Mouse (Mus musculus) forebrain, embryonic 10.5 days (tissue): Measurements from ENCODE around the gene Cntn5. TPM values are rescaled to one million over a fixed set of nuclear protein-coding genes. Genes with fewer than 3 reads are reported as not detected.
"Not testable (repeated sequence)": the region's sequence is repeated elsewhere in the genome, so short reads cannot be mapped to it uniquely, and the experiment has no call there.

Experiments
- DNase-seq: peaks from one replicate; pipeline ENCODE4 v3.0.0-alpha.2; 2017; ENCODE audit warnings: low spot score; ENCODE audit errors: extremely low spot score
- H3K27ac ChIP-seq: fragments of 300-500 bp; sonication (generic); 2 replicates; pipeline ENCODE4 v1.5.1; 2016; ENCODE audit warnings: mild to moderate bottlenecking
- H3K27me3 ChIP-seq: fragments of 300-500 bp; sonication (generic); 2 replicates; pipeline ENCODE4 v1.6.1; 2016; ENCODE audit warnings: mild to moderate bottlenecking; ENCODE audit not compliant: poor library complexity, severe bottlenecking
- H3K36me3 ChIP-seq: fragments of 300-500 bp; sonication (generic); replicated peaks from 2 replicates; pipeline ENCODE4 v1.6.1; 2016; ENCODE audit warnings: mild to moderate bottlenecking, moderate library complexity
- H3K4me1 ChIP-seq: fragments of 300-500 bp; sonication (generic); 2 replicates; pipeline ENCODE4 v1.6.1; 2016
- H3K4me3 ChIP-seq: fragments of 300-500 bp; sonication (generic); 2 replicates; pipeline ENCODE4 v1.5.1; 2016; ENCODE audit warnings: mild to moderate bottlenecking, moderate library complexity
- H3K9me3 ChIP-seq: fragments of 300-500 bp; sonication (generic); 2 replicates; pipeline ENCODE4 v1.6.1; 2016; ENCODE audit warnings: mild to moderate bottlenecking, moderate library complexity
- WGBS: fragments of 180-500 bp; shearing (Covaris S2); methylation state at CpG from one replicate; pipeline ENCODE4 v1.1.7; 2016; 5-methylcytosine and 5-hydroxymethylcytosine counted together
- polyA plus RNA-seq: library from polyadenylated mRNA; unstranded; fragments of >200 nt; fragmentation: Nextera tagmentation; extraction: Ambion mirVana; gene quantifications from 2 replicates; pipeline ENCODE4 v1.2.1, GENCODE M21; 2016

Gene Cntn5
- polyA plus RNA-seq, 1 experiment from 2014 or later, result 0.89 TPM

GRCm38 (mm10) chr9:10645045-10645830, 259.3 kb downstream of the Cntn5 start:
- 68% methylated on average over 7 of the region's 7 CpGs for WGBS
- no peak overlapping the region for H3K27ac ChIP-seq
- no peaks in the 10 kb centered on the region for H3K36me3 ChIP-seq
- H3K27me3 ChIP-seq, result no peaks in the 10 kb centered on the region
- DNase-seq, result no peak
- peaks cover 8% of the 10 kb centered on the region; the same call in 1 of the 2 replicates for H3K4me1 ChIP-seq
- no peak overlapping the region for H3K4me3 ChIP-seq
- H3K9me3 ChIP-seq, result no peaks in the 10 kb centered on the region

GRCm38 (mm10) chr9:10618036-10618435, 286.5 kb downstream of the Cntn5 start:
- H3K27me3 ChIP-seq, result no peaks in the 10 kb centered on the region
- DNase-seq, result no peak
- no peaks in the 10 kb centered on the region for H3K9me3 ChIP-seq
- H3K27ac ChIP-seq, result no peak overlapping the region
- H3K4me1 ChIP-seq, result no peaks in the 10 kb centered on the region
- H3K4me3 ChIP-seq, result no peak overlapping the region
- 91% methylated on average over 5 of the region's 5 CpGs for WGBS
- H3K36me3 ChIP-seq, result no peaks in the 10 kb centered on the region

GRCm38 (mm10) chr9:10575346-10576241, 329.0 kb downstream of the Cntn5 start:
- no peaks in the 10 kb centered on the region for H3K36me3 ChIP-seq
- no peak for DNase-seq
- H3K27me3 ChIP-seq, result no peaks in the 10 kb centered on the region
- H3K4me3 ChIP-seq, result no peak overlapping the region
- H3K4me1 ChIP-seq, result 0 out of 2 replicates have a peak, but pooled peaks cover 4% of the 10 kb centered on the region
- no peaks in the 10 kb centered on the region for H3K9me3 ChIP-seq
- H3K27ac ChIP-seq, result no peak overlapping the region
- whole genome bisulfite sequencing, result 85% methylated on average over 7 of the region's 7 CpGs

GRCm38 (mm10) chr9:10569830-10570229, 334.7 kb downstream of the Cntn5 start:
- Histone ChIP-seq H3K27ac (no peak overlapping the region), H3K36me3 (no peaks in the 10 kb centered on the region), H3K4me1 (no peaks in the 10 kb centered on the region), H3K27me3 (no peaks in the 10 kb centered on the region), H3K4me3 (no peak overlapping the region), H3K9me3 (no peaks in the 10 kb centered on the region)
- no peak for DNase-seq

- H3K27me3 ChIP-seq, H3K36me3 ChIP-seq, DNase-seq, H3K9me3 ChIP-seq, H3K27ac ChIP-seq, H3K4me1 ChIP-seq, H3K4me3 ChIP-seq: not testable (repeated sequence)
- WGBS, result 67% methylated on average over 5 of the region's 5 CpGs
These were observed 363.7 kb downstream of the Cntn5 start for GRCm38 (mm10) chr9:10540877-10541276.

- WGBS, result 86% methylated on average over 5 of the region's 5 CpGs
- no peak overlapping the region for H3K27ac ChIP-seq
- H3K9me3 ChIP-seq, result no peaks in the 10 kb centered on the region
- no peaks in the 10 kb centered on the region for H3K27me3 ChIP-seq
- no peaks in the 10 kb centered on the region for H3K36me3 ChIP-seq
- no peak for DNase-seq
- no peak overlapping the region for H3K4me3 ChIP-seq
- H3K4me1 ChIP-seq, result peaks cover 24% of the 10 kb centered on the region
These were observed 372.3 kb downstream of the Cntn5 start for GRCm38 (mm10) chr9:10532248-10532647.

- WGBS, result 93% methylated on average over 2 of the region's 2 CpGs
- Histone ChIP-seq H3K27ac (no peak overlapping the region), H3K4me3 (no peak overlapping the region), H3K4me1 (peaks cover 35% of the 10 kb centered on the region), H3K27me3 (no peaks in the 10 kb centered on the region), H3K36me3 (no peaks in the 10 kb centered on the region), H3K9me3 (no peaks in the 10 kb centered on the region)
- no peak for DNase-seq
These were observed 373.5 kb downstream of the Cntn5 start for GRCm38 (mm10) chr9:10531087-10531486.

GRCm38 (mm10) chr9:10529528-10529927, 375.0 kb downstream of the Cntn5 start:
- no peak for DNase-seq
- Histone ChIP-seq H3K9me3 (no peaks in the 10 kb centered on the region), H3K27ac (no peak overlapping the region), H3K4me1 (peaks cover 42% of the 10 kb centered on the region), H3K4me3 (no peak overlapping the region), H3K27me3 (no peaks in the 10 kb centered on the region), H3K36me3 (no peaks in the 10 kb centered on the region)
- WGBS, result 37% methylated on average over 4 of the region's 4 CpGs

- Histone ChIP-seq H3K36me3 (no peaks in the 10 kb centered on the region), H3K4me3 (no peak overlapping the region)
- 43% methylated on average over 1 of the region's 1 CpGs for WGBS
These were observed 375.5 kb downstream of the Cntn5 start for GRCm38 (mm10) chr9:10529113-10529512.

GRCm38 (mm10) chr9:10528692-10529091, 375.9 kb downstream of the Cntn5 start:
- no peaks in the 10 kb centered on the region for H3K36me3 ChIP-seq
- H3K9me3 ChIP-seq, result no peaks in the 10 kb centered on the region
- no peak overlapping the region for H3K4me3 ChIP-seq
- DNase-seq, result no peak
- H3K4me1 ChIP-seq, result peaks cover 42% of the 10 kb centered on the region
- H3K27ac ChIP-seq, result no peak overlapping the region
- H3K27me3 ChIP-seq, result no peaks in the 10 kb centered on the region
- 55% methylated on average over 5 of the region's 5 CpGs for WGBS

More at GRCm38 (mm10) chr9:10529113-10529512, 375.5 kb downstream of the Cntn5 start:
- H3K27ac ChIP-seq, result no peak overlapping the region
- no peaks in the 10 kb centered on the region for H3K9me3 ChIP-seq
- no peaks in the 10 kb centered on the region for H3K27me3 ChIP-seq
- peaks cover 42% of the 10 kb centered on the region for H3K4me1 ChIP-seq
- DNase-seq, result no peak

GRCm38 (mm10) chr9:10525915-10526667, 378.5 kb downstream of the Cntn5 start:
- H3K36me3 ChIP-seq, result no peaks in the 10 kb centered on the region
- no peaks in the 10 kb centered on the region for H3K27me3 ChIP-seq
- H3K9me3 ChIP-seq, result no peaks in the 10 kb centered on the region
- no peak overlapping the region for H3K27ac ChIP-seq
- 46% methylated on average over 7 of the region's 7 CpGs for WGBS
- peaks cover 42% of the 10 kb centered on the region for H3K4me1 ChIP-seq
- H3K4me3 ChIP-seq, result no peak overlapping the region
- DNase-seq, result no peak

- Histone ChIP-seq H3K9me3 (no peaks in the 10 kb centered on the region), H3K27ac (no peak overlapping the region), H3K4me3 (no peak overlapping the region), H3K4me1 (peaks cover 21% of the 10 kb centered on the region), H3K27me3 (no peaks in the 10 kb centered on the region), H3K36me3 (no peaks in the 10 kb centered on the region)
- WGBS, result 89% methylated on average over 4 of the region's 4 CpGs
- no peak for DNase-seq
These were observed 382.0 kb downstream of the Cntn5 start for GRCm38 (mm10) chr9:10522604-10523003.
